Mouse (Mus musculus) ovary, adult 18-20 months (tissue): ENCODE measurements around the gene Plekhg6.

Experiments
- DNase-seq: peaks from one replicate; pipeline ENCODE4 v3.0.0; 2022; ENCODE audit warnings: low spot score, mixed read lengths

The Plekhg6 gene

DNA sequence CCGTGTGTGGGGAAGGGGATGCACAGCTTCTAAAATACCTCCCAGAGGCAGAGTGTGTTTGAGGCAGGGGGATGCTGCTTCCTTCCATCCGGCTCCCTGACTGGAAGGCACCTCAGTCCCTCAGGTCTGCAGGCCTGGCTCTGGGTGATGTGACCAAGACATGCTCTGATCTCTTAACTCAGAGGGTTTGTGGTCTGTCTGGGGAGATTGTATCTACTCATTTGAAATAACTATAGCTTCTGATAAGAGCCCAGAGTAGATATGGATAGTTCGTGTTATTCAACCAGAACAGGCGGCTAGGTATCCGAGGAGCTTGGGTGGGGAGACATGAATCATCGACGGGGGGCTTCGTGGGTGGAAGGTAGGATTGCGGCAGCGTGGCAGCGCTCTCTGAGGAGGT is 27.4 kb downstream of the Plekhg6 start:
- DNase-seq: no peak

DNA sequence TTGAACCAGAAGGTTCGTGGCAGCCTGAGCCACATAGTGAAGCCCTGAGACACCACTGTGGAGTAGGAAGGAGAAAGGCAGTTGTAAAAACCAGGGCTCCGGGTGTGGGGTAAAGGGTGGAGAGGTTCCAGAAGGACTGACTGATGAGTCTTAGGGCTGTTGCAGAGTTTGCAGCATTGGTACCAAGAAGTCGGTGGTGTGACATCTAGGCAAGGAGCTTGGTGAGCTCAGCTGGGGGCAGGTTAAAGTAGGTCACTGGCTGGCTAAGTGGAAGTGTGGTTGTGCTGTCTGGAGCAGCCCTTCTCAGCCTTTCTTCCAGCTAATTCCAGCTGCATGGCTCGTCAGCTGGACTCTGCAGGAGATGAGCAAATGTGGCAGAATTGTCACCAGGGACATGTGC is 27.8 kb downstream of the Plekhg6 start:
- no peak for DNase-seq

DNA sequence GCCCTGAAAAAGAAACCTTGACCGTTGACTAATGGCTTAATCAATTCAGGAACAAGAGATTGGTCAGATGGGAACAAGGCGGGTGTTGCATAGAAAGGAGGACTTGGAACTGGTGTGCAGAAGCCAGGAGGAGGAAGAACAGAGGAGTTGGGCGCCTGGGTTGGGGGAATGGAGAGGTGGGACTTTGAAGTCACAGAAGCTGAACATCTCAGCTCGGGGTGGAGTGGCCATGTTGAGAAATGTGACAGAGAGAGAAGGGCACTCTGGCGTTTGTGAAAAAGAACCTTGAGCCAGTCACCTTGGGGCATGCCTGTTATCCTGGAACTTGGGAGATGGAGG is 28.6 kb downstream of the Plekhg6 start:
- DNase-seq: no peak

DNA sequence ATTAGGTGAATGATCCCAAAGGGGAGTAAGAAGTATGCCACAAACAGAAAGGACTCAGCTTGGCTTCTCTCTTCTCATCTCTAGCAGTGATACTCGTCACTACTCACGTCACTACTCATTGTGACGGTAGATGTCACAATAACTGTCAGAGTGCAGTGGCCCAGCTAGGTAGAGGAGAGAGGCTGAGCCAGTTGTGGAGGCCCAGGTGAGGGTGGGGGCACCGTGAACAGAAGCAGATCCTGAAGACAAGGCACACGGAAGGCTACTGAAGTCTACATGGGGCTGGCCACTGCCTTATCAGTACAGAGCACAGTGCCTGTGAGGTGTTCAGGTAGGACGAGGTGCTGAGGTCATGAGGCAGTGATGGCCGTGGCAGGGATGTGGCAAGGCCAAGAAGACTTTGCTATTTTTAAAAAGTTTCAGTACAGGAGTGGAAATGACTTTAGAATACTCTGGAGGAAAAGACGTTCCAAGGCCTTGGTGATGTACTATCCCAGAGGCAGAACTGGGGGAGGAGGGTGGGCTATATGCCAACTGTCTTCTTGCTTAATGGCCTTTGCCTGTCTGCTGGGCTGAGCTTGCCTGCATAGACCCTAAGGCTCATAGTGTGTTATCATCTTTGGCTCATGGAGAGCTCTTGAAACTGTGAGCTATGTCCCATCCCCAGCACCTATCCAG is 29.1 kb downstream of the Plekhg6 start:
- DNase-seq: peak; percentile 68

DNA sequence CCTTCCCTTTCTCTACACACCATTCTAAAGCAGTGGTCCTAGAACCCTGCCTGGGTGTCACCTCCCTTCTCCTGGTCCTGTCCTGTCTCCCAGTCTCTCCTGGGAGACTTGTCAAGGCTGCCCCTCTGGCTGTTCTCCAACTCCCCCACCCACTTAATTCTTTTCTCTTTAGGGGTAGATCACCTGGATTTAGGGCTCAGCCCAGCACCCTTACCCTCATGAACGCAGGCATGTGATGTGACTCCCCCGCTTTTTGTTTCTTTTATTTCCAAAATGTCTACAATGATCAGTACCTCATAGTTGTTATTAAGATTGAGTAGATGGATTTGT is 29.6 kb downstream of the Plekhg6 start:
- no peak for DNase-seq

DNA sequence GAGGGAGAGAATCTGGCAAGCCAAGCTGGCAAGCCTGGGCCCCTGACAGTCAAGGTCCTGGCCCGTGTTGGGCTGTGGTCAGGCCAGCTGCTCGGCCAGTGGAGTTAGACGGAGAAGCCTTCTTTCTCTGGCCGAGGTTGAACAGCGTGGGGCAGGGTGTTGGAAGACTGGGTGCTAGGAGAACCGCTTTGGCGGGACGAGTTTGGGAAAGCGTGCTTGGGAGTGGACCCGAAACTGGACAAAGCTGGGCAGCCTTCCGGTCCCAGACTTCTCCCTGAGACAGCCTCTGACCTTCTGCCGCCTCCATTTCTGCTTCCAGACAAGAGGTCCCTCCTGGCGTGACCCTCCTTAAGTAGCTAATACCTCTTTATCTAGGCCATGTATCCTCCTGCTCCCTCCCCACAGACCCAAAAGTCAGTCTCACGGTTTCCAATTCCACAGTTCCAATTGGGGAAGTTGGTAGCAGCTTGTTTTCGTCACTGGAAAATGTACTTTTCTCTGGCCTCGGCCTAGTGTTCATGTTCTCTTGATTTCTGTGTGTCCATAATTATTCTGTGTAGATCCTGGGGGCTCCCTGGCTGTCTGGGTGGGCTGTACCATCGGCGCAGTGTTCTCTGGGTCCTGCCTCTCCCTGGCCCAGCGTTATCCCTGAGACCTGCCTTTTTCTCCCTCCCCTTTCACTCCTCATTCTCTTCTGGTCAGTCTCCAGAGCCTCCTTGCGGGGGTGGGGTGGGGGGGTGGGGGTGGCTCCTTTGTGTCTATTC is 30.2 kb downstream of the Plekhg6 start:
- no peak for DNase-seq

DNA sequence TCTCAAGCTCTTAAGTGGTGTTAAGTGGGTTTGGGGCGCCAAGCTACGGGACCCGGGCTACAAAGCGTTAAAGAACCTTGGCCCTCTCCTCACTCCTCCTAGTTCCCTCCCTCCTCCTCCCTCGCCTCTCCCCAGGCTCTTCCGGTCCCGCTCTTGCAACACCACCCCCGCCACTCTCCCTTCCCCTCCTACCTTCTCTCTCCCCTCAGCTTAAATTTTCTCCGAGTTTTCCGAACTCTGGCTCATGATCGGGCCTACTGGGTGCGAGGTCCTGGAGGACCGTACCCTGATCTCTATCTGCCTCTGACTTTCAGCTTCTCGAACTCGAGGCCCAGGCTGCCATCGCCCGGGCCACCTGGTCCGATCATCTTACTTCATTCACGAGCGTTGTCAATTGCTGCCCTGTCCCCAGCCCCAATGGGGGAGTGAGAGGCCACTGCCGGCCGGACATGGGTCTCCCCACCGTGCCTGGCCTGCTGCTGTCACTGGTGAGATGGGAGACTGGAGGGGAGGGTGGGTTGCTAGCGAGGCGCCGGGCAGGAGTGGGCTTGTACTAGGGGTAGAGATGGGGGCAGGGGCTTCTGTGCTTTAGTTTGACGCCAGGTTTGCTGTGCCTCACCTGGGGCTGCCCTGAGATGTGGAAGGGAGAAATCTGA is 30.9 kb downstream of the Plekhg6 start:
- DNase-seq: peak; percentile 69

DNA sequence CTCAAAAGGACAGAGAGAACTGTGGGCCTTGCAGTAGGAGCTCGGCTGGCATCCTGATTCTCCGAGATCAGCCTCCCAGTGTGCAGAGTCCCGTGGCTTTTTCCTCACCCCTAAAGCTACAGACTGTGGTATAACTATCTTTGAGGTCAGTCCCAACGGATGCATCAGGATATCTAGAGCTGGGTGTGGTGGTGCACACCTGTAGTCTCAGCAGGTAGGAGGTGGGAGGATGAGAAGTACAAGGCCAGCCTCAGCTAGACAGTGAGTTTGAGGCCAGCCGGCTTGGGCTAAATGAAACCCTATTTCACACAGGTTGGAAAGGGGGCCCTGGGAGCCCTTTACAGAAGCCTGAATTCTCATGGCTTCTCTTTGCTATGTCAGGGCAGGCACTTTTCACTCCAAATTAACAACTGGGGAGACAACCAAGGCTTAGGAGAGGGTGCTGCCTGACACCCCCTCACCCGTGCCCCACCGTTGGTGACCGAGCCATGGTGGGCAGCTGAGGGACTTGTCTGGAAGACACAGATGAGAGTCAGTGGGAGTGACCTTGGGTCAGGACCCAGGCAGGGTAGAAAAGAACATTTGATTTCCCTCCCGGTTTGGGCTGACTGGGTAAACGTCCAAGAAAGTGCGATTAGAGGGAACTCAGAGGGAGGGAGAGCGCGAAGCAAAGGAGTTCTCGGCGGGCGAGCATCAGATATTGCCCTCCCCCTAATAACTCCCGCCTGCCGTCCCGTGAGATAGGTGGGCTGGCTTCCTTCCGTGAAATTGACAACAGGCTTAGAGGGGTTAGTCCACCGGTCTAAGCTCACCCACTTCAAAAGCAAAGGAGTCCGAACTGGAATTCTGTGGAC is 31.6 kb downstream of the Plekhg6 start, which contains the start of gene Tnfrsf1a:
Gene Tnfrsf1a, plus strand, starts transcription at position 642 of the 854 bp plus-strand sequence.
- DNase-seq: no peak

DNA sequence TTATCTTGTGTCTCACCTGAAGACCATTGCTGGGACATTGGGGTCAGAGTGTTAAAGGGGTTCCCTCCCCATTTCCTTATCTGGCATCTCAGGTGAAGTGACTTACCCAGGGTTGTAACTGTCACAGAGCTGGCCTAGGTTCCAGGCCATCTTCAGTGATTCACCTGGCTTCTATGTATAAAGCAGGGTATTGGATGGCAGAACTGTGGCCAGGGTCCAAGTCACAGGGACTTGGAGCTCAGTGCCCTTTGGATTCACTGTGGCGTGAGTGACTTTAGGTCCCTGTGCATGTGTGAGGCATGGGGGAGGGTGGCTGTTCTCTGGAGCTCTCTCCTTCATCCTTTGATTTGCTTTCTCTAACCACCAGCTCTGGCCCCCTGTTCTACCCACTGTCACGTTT is 34.6 kb downstream of the Plekhg6 start:
- DNase-seq: no peak

DNA sequence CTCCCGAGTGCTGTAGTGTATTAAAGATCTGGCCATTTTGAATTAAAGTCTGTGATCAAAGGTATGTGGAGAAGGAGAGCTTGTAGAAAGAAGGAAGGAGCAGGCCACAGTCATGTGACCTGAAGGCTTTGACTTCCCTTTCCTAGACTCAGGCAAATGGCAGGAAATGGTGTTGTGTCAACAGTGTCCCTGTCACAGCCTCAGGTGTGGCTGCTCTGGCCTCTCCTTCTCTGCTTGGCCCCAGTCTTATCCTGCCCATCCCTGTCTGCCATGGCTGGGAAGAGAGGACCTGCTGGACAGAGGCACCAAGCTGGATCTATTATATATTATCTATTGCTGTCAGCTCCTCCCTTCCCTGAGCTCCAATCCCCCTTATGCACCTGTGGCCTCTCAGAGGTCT is 35.0 kb downstream of the Plekhg6 start:
- DNase-seq: no peak

DNA sequence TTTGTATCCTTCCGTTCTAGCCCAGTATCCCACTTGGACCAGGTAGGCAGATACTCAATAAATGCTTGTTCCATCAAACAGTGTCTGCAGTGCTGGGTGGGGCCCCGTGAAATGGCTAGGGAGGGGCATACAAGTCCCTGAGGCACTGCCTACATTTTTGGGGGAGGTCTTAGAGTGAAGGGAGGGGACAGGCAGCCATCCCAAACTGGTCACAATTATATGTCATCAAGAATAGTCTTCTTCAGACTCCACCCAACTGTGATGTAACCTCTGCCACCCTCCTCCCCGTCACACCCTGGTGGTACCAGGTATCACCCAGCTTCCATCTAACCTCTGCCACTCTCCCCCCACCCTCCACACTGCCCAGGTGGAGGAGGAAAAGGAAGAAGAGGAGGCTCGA is 35.7 kb downstream of the Plekhg6 start:
- no peak for DNase-seq

DNA sequence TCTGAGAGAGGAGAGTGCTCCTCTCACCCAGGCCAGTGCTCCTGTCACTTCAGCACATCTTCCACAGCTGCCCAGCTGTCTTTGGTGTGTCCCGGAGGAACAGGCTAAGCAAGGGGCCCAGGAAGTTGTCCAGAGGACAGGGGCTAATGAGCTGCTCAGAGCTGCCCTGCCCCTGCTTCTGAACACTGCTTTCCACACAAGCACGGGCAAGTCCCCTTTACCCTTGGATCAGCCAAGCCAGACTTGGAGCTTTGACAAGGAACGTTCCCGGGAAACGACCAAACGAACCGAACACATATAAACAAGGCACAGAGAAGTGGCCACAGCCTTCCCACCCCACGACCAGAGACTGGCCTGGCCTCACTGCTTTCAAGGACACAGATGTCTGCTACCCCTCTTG is 36.5 kb downstream of the Plekhg6 start:
- DNase-seq: no peak

DNA sequence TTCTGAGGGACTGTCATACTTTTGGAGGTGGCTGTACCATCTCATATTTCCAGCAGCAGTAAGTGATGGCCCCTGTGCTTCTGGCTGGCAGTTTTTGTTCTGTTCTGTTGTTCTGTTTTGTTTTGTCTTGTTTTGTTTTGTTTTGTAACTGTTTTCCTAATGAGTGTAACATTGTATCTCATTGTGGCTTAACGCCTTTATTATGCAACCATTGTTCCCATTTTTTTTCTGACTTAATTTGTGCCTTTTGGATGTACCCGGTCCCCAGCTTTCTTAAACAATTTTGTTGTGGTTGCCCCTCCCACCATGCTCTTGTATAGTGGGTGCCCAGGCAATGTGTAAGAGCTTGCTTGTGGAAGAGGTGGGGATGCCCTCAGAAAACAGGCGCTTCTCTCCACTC is 38.4 kb downstream of the Plekhg6 start:
- no peak for DNase-seq

DNA sequence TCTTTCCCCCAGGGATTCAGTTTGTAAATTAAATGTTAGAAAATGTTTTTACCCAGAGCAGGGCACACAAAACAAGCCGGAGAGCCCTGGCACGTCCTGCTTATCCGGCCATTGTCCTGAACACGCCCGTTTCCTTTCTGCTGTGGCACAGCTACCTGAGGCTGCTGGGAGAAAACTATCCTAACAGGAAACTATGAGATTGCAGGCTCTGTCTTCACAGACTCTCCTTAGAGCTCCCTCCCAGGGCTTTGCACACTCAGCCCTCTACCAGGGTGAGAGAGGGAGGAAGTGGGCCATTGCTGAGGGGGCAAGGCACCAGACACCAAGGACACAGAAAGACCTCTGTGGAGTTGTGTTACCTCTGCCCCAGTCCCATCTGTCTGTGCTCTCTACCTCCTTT is 40.3 kb downstream of the Plekhg6 start:
- DNase-seq: no peak

DNA sequence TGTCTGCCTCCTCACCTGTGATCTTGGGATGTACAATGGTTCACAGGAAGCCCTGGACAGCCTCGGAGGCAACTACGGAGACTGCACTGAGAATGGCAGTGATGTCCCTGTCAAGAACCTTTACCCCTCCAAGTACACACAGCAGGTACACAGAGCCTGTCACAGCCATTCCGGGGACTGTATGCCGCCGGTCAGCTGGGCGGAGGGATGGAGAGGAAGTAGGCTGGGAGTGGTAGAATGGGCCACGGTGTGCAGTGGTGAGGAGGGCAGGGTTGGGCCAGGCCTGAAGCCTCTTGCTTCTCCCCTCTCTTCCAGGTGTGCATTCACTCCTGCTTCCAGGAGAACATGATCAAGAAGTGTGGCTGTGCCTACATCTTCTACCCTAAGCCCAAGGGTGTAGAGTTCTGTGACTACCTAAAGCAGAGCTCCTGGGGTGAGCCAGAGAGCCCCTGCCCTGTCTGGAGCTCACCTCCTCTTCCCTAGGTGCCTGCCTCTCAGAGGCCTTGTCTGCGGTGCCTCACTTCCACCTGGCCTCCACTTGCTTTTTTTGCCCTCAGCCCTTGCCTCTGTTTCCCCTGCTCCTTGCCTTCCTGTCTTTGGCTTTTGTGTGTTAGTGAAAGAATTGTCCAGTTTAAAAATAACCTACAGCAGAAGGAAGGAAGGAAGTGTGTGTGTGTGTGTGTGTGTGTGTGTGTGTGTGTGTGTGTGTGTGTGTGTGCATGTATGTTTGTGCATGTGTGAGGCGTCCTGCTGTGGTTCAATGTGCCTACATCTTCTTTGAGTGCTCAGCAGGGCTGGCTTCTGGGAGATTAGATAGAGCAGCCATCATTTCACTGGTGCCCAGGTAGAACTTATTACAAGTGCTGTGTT is 41.6 kb downstream of the Plekhg6 start:
- no peak for DNase-seq

DNA sequence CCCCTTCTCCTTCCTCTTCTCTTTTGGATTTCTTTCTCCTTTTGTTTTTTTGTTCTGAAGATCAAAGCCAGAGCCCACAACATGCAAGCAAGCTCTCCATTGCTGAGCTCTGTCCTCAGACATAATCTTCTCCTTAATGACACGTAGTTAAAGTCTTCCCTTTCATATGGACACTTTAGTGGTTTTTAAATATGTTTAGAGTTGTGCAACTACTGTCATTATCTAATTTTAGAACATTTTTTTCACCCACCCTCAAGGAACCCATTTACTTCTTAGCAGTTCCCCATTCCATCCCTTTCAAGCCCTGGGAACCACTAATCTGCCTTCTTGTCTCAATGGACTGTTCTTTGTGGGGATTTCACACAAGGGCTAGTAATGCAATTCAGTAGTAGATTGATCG is 46.2 kb downstream of the Plekhg6 start:
- no peak for DNase-seq

DNA sequence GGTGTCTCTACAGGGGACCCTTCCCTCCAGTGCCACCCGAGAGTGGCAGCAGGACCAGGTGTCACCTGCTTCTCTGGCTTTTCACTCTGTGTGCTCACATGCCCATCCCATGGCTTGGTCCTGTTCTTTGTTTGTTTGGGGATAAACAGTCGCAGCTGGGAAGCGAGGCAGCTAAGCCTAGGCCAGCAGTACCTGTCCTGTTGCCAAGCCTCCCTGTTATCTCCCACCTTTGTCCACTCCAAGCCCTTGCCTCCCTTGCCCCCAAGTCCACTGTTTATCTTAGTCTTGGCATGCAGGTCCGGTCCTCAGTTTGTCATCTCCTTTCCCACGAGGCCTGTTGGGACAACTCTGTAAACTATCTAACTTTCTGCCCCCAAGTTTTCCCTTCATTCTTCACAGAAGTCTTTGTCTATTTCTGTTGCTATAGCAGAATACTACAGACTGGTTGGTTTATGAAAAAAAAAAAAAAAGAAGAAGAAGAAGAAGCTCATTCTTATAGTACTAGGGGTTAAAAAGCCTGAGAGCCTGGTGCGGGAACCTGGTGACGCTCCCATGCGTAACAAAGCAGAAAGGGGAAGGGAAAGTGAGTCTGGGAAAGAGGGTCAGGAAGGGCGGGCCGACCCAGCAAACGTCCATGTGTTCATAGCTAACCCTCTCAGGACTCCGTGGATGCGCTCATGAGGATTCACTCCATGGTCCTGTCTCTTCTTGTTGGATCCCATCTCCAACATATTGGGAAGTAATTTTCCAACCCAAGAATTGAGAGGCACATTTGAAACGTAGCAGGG is 47.3 kb downstream of the Plekhg6 start:
- no peak for DNase-seq

DNA sequence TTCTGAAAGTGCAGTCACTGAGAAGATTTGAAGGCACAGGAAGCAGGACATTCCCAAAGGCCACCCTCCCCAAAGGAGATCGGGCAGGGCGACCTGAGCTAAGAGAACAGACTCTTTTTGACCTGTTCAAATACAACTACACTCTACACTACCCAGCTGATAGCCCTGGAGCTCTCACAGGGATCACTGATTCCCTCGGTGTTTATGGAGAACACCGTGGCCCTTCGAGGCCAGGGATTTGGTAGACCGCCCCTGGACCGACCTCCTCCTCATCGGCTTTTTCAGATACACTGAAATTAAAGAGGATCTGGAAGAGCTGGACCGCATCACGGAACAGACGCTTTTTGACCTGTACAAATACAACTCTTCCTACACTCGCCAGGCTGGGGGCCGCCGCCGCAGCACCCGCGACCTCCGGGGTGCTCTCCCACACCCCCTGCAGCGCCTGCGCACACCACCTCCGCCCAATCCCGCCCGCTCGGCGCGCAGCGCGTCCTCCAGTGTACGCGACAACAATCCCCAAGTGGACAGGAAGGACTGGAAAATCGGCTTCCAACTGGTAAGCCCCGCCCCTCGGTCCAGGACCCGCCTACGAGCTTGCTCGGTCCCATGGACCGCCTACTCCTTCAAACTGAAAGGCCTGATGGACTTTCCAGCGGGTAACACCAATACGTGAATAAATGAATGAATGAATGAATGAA is 49.8 kb downstream of the Plekhg6 start:
- peak; percentile 90 for DNase-seq

DNA sequence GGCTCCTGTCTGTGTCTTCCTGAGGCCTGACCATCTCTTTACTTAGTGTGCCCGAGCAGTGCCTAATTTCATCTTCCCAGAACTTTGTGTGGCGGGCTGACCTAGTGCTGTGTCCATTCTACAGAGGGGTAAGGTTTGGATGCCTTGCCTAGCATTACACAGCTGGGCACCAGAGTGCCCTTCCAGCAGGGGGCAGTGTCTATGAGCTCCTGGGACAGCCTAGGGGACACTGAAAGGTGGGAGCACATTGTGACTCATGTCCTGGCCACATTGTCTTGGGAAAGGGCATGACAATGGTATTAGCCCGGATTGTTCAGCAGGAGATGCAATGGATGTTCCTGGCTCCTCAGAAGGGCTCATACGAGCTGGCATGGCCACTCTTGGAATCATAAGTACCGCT is 52.4 kb downstream of the Plekhg6 start:
- no peak for DNase-seq

DNA sequence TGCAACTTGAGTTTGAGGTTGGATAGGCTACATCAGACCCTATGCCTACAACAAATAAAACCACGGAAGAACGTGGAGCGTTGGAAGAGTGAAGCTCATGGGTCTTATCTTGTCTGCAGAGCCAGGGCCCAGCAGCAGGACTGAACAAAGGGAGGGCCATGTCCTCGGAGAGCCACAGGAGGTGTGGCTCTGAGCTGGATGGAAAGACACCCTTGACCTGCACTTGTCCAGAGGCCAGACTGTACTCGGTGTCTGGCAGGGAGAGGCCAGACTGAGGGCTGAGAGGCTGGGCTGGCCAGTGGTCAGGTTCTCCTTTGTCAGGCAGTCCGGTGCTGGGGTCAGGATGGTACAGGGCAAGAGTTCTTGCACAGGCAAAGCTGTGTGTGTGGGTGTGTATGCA is 55.3 kb downstream of the Plekhg6 start:
- peak; percentile 35 for DNase-seq
